Mouse (Mus musculus) spleen, adult 18-20 months (tissue): ENCODE results near the gene Olfr857.
"Not testable (repeated sequence)": the region's sequence is repeated elsewhere in the genome, so short reads cannot be mapped to it uniquely, and the experiment has no call there.

Experiments used
- DNase-seq, 2 experiments: peaks; one replicate each; pipeline ENCODE4 v3.0.0; 2022; ENCODE audit warnings: mixed read lengths in 2 of 2

Olfr857 gene

DNA sequence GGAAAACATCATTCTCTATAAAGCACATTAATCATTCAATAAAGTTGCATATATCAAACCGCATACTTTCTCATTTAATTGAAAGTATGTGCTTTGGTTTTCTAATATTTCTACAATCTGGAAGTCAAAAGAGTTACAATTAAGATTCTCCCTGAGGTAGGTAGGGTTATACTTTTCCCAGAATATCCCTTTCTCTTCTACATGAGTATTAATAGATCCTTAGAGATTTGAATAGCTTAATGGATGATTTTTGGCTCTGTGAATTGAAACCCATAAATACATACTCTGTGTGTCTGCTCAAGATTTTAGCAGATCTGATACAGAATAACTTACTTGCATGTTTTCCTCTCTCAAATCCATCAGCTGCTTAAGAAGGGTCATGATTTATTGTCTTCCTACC lies at the start of gene Olfr857:
Olfr857 (plus strand) TSS at position 301 of the 400 bp plus-strand sequence.
- DNase-seq = no peak

DNA sequence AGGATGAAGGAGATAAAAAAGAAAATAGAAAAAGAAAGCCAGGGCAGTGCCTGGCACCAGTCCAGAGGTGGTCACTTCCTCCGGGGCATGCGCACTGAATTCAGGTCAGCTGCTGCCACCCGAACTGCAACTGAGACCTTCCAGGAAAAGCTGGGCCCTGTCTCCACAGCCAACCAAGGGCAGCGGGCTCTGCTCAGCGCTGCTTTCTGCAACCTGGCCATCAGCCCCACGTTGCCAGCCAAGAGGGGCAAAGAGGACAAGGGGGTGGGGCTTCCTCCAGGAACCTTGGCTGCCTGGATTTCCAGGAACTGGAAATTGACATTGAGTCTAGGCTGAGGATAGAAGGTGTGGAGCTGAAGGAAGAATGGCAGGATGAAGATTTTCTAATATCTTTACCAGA lies 19.0 kb upstream of the Olfr857 start:
- DNase-seq = no peak

DNA sequence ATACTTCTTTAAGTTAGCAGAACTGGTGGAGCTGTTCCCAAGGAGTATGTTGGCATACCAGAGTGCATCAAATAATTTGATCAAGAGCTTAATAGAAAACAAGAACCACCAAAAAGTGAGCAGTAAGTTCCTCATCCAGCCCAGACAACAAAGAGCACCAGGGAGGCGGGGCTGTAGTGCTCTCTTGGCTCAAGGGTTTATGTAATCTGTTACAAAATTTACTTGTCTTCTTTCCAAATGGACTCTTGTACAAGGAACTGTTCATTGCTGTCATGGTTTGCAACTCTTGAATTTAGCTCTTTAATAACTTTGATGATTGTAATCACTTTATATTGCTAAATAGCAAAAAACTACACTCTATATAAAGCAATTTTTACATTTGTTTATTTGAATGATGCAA lies 17.8 kb upstream of the Olfr857 start:
- DNase-seq = no peak

DNA sequence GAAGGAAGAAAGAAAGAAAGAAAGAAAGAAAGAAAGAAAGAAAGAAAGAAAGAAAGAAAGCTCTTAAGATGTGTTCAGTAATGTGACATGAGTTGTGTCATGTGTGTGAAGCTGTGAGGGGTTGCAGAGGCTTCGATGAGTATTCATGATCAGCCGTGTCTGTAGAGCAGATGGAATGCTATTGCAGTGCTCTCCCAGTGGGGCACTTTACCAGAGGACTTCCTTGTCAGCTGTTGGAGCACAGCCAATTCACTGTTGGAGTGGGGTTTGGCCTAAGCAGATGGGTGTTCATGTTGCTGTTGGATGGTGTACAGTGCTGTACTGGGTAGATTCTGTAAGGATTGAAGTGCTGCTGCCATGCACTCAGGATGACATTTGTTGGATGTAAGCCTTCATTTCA lies 16.8 kb upstream of the Olfr857 start:
- no peak for DNase-seq

DNA sequence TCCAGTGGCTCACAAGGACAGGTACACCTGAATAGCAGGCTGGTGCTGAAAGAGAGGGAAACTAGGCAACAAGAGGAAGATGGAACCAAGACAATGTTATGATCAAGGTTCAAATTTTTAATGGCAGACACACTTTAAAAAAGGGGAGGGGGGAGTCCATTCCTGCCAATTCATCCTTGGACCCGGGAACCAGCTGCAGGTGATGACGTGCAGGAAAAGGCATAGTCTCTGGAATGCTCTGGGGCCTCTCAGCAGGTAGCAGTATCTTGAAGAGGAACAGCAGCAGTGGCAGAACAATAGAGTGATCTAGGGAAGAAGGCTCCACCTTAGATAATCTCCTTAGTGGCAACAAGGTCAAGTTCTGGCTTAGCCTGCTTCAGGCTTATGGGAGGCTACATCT lies 14.9 kb upstream of the Olfr857 start:
- DNase-seq = not testable (repeated sequence)

DNA sequence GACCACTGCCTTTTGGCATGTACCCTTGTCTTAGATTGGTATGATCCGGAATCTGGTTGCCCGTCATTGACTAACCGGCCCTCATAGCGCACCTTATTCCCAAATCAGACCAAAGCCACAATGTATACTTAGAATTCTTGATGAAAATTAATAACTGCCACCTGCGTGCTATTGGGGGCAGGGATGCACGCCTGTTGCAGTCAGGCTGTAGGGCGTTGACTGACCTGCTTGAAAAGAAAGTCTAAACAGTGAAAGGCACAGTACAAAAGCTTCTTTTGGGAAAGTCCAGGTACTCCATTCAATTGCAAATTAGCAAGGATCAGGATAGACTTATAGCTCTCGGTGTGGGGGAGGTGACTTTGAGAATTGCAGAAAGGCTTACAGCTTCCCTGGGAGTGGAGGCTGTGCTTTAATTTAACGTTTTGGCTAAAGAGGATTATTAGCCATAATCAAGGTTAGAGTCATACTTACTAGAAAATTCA lies 14.3 kb upstream of the Olfr857 start:
- not testable (repeated sequence) for DNase-seq

DNA sequence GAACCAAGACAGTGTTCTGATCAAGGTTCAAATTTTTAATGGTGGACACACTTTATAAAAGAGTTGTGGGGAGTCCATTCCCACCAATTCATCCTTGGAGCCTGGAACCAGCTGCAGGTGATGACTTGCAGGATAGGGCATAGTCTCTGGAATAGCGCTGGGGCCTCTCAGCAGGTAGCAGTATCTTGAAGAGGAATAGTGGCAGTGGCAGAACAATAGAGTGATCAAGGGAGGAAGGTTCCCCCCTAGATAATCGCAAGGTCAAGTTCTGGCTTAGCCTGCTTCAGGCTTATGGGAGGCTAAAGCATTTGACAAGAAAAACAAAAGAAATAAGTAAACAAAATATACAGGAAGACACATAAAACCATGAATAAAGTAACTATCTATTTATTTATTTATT lies 4.7 kb upstream of the Olfr857 start:
- not testable (repeated sequence) for DNase-seq
